Mouse (Mus musculus): ENCODE measurements at regions not wholly inside any gene's neighbourhood (a gene's known extent, or its start where the extent isn't known, plus 50 kb on each side); places are given as distances from the start of the nearest gene placed in this dataset.

GRCm38 (mm10) chr2:170218230-170219044, 70.5 kb upstream of the Zfp217 start:
- Histone ChIP-seq H3K9me3 (ENCODE audit: low read length) (no peaks in the 10 kb centered on the region), H3K4me2 (replicated peaks; ENCODE audit: low read depth, low read length) (peak overlapping the region; percentile 67), H3K4me1 (ENCODE audit: insufficient read depth, low read depth, low read length) (peaks cover 6% of the 10 kb centered on the region; the same call in 1 of the 2 replicates), H3K27ac (ENCODE audit: low read length) (peak overlapping the region; percentile 54; the same call in 1 of the 2 replicates), H3K36me3 (ENCODE audit: insufficient read depth, low read length) (no peaks in the 10 kb centered on the region), H3K9ac (replicated peaks; ENCODE audit: low read depth) (no peak overlapping the region), H3K4me3 (ENCODE audit: low read depth, low read length) (peak overlapping the region; percentile 40), H3K27me3 (replicated peaks; ENCODE audit: insufficient read depth, low read length) (no peaks in the 10 kb centered on the region)
- peak; percentile 81 for TF ChIP-seq CTCF (IDR thresholded peaks at IDR 0.05)
- TF ChIP-seq EP300 (IDR thresholded peaks at IDR 0.05) = peak; percentile 49; the same call in 1 of the 2 replicates
- peak; percentile 83 for DNase-seq (ENCODE audit: low spot score)
- 9% methylated on average over 22 of the region's 22 CpGs for whole genome bisulfite sequencing
- ATAC-seq = peak; percentile 72

GRCm38 (mm10) chr2:170216311-170216710, 68.4 kb upstream of the Zfp217 start:
- no peak for TF ChIP-seq CTCF (IDR thresholded peaks at IDR 0.05)
- TF ChIP-seq EP300 (IDR thresholded peaks at IDR 0.05) = no peak
- 90% methylated on average over 7 of the region's 7 CpGs for WGBS

GRCm38 (mm10) chr2:170209121-170209520, 61.2 kb upstream of the Zfp217 start:
- H3K4me1 ChIP-seq (ENCODE audit: insufficient read depth, low read depth, low read length) = peaks cover 14% of the 10 kb centered on the region; the same call in 1 of the 2 replicates
- DNase-seq (ENCODE audit: low spot score) (peak; percentile 96), ATAC-seq (peak; percentile 95)
- no peaks in the 10 kb centered on the region for H3K27me3 ChIP-seq (replicated peaks; ENCODE audit: insufficient read depth, low read length)
- no peaks in the 10 kb centered on the region for H3K9me3 ChIP-seq (ENCODE audit: low read length)
- no peak overlapping the region for H3K4me3 ChIP-seq (ENCODE audit: low read depth, low read length)
- H3K9ac ChIP-seq (replicated peaks; ENCODE audit: low read depth) = no peak overlapping the region
- peak overlapping the region; percentile 33 for H3K27ac ChIP-seq (ENCODE audit: low read length)
- H3K4me2 ChIP-seq (replicated peaks; ENCODE audit: low read depth, low read length) = no peak overlapping the region; the same call in 1 of the 2 replicates
- TF ChIP-seq CTCF (IDR thresholded peaks at IDR 0.05) = no peak
- peak; percentile 94 for TF ChIP-seq EP300 (IDR thresholded peaks at IDR 0.05)
- no peaks in the 10 kb centered on the region for H3K36me3 ChIP-seq (ENCODE audit: insufficient read depth, low read length)
- 25% methylated on average over 12 of the region's 12 CpGs for WGBS

More at GRCm38 (mm10) chr2:170216311-170216710, 68.4 kb upstream of the Zfp217 start:
- Histone ChIP-seq H3K4me2 (replicated peaks; ENCODE audit: low read depth, low read length) (no peak overlapping the region), H3K4me1 (ENCODE audit: insufficient read depth, low read depth, low read length) (peaks cover 2% of the 10 kb centered on the region; the same call in 1 of the 2 replicates), H3K9me3 (ENCODE audit: low read length) (no peaks in the 10 kb centered on the region), H3K4me3 (ENCODE audit: low read depth, low read length) (no peak overlapping the region), H3K27ac (ENCODE audit: low read length) (no peak overlapping the region), H3K36me3 (ENCODE audit: insufficient read depth, low read length) (no peaks in the 10 kb centered on the region), H3K9ac (replicated peaks; ENCODE audit: low read depth) (no peak overlapping the region), H3K27me3 (replicated peaks; ENCODE audit: insufficient read depth, low read length) (no peaks in the 10 kb centered on the region)
- ATAC-seq (no peak), DNase-seq (ENCODE audit: low spot score) (no peak)

GRCm38 (mm10) chr2:170207878-170208277, 60.0 kb upstream of the Zfp217 start:
- Histone ChIP-seq H3K27me3 (replicated peaks; ENCODE audit: insufficient read depth, low read length) (no peaks in the 10 kb centered on the region), H3K4me2 (replicated peaks; ENCODE audit: low read depth, low read length) (no peak overlapping the region), H3K4me3 (ENCODE audit: low read depth, low read length) (no peak overlapping the region), H3K4me1 (ENCODE audit: insufficient read depth, low read depth, low read length) (peaks cover 14% of the 10 kb centered on the region; the same call in 1 of the 2 replicates), H3K27ac (ENCODE audit: low read length) (no peak overlapping the region), H3K36me3 (ENCODE audit: insufficient read depth, low read length) (no peaks in the 10 kb centered on the region), H3K9me3 (ENCODE audit: low read length) (no peaks in the 10 kb centered on the region), H3K9ac (replicated peaks; ENCODE audit: low read depth) (no peak overlapping the region)
- ATAC-seq = no peak
- WGBS = 85% methylated on average over 7 of the region's 7 CpGs
- no peak for DNase-seq (ENCODE audit: low spot score)
- no peak for TF ChIP-seq EP300 (IDR thresholded peaks at IDR 0.05)
- peak; percentile 47 for TF ChIP-seq CTCF (IDR thresholded peaks at IDR 0.05)

GRCm38 (mm10) chr2:170207395-170207794, 59.5 kb upstream of the Zfp217 start:
- TF ChIP-seq EP300 (IDR thresholded peaks at IDR 0.05) = no peak
- no peak for TF ChIP-seq CTCF (IDR thresholded peaks at IDR 0.05)
- no peak overlapping the region for H3K4me2 ChIP-seq (replicated peaks; ENCODE audit: low read depth, low read length)
- no peaks in the 10 kb centered on the region for H3K27me3 ChIP-seq (replicated peaks; ENCODE audit: insufficient read depth, low read length)
- no peaks in the 10 kb centered on the region for H3K36me3 ChIP-seq (ENCODE audit: insufficient read depth, low read length)
- WGBS = 90% methylated on average over 6 of the region's 6 CpGs
- H3K4me3 ChIP-seq (ENCODE audit: low read depth, low read length) = no peak overlapping the region
- H3K9me3 ChIP-seq (ENCODE audit: low read length) = no peaks in the 10 kb centered on the region
- peaks cover 14% of the 10 kb centered on the region; the same call in 1 of the 2 replicates for H3K4me1 ChIP-seq (ENCODE audit: insufficient read depth, low read depth, low read length)
- H3K27ac ChIP-seq (ENCODE audit: low read length) = no peak overlapping the region
- DNase-seq (ENCODE audit: low spot score) = no peak
- ATAC-seq = no peak
- H3K9ac ChIP-seq (replicated peaks; ENCODE audit: low read depth) = no peak overlapping the region

- Histone ChIP-seq H3K4me1 (ENCODE audit: insufficient read depth, low read depth, low read length) (peaks cover 14% of the 10 kb centered on the region; the same call in 1 of the 2 replicates), H3K27ac (ENCODE audit: low read length) (peak overlapping the region; percentile 33; the same call in 1 of the 2 replicates), H3K27me3 (replicated peaks; ENCODE audit: insufficient read depth, low read length) (no peaks in the 10 kb centered on the region), H3K36me3 (ENCODE audit: insufficient read depth, low read length) (no peaks in the 10 kb centered on the region), H3K9ac (replicated peaks; ENCODE audit: low read depth) (no peak overlapping the region), H3K4me3 (ENCODE audit: low read depth, low read length) (no peak overlapping the region), H3K9me3 (ENCODE audit: low read length) (no peaks in the 10 kb centered on the region), H3K4me2 (replicated peaks; ENCODE audit: low read depth, low read length) (no peak overlapping the region)
- no peak for ATAC-seq
- WGBS = 47% methylated on average over 14 of the region's 14 CpGs
- DNase-seq (ENCODE audit: low spot score) = no peak
- TF ChIP-seq EP300 (IDR thresholded peaks at IDR 0.05) (no peak), CTCF (IDR thresholded peaks at IDR 0.05) (no peak)
These were observed 59.0 kb upstream of the Zfp217 start for GRCm38 (mm10) chr2:170206870-170207269.
